ENCODE assay signal across 9 mouse cellular contexts in genomic region chr19:28628416-28628815, GRCm38 (mm10). TPM values are rescaled to one million over a fixed set of nuclear protein-coding genes. Genes with fewer than 3 reads are reported as not detected.
DNase-seq lines count a peak whose midpoint lies in the region; ATAC-seq and TF ChIP-seq lines count a peak whose summit lies in the region.
"Had no signal": no experiment of that assay in that cellular context is flagged by ENCODE, and none has a peak within 500 bp of the region (broad histone marks: within the 10 kb centered on the region; RNA-seq: fewer than 3 reads in every experiment).

No protein-coding gene starts in this region.

- no peaks in the 10 kb centered on the region for H3K4me1 ChIP-seq in kidney, embryonic 14.5 days (ENCODE audit: control insufficient read depth, insufficient read depth, low read length)
- H3K4me1 ChIP-seq in embryonic facial prominence, embryonic 14.5 days (ENCODE audit: control insufficient read depth, insufficient read depth, low read length): peaks cover 4% of the 10 kb centered on the region; the same call in 1 of the 2 replicates
- H3K4me1 ChIP-seq in stomach, postnatal 0 days (replicated peaks; ENCODE audit: control insufficient read depth, insufficient read depth): no peaks in the 10 kb centered on the region
- H3K4me1 ChIP-seq: limb, embryonic 13.5 days had no signal

- no peak overlapping the region for H3K4me2 ChIP-seq in kidney, embryonic 14.5 days (replicated peaks; ENCODE audit: low read depth, low read length)
- no peak overlapping the region for H3K4me2 ChIP-seq in embryonic facial prominence, embryonic 14.5 days (ENCODE audit: low read depth, low read length)
- 0 out of 2 replicates have a peak overlapping the region, but pooled peaks have one; percentile 12 for H3K4me2 ChIP-seq in stomach, postnatal 0 days (replicated peaks; ENCODE audit: low read depth)
- H3K4me2 ChIP-seq: limb, embryonic 13.5 days had no signal

- H3K36me3 ChIP-seq in kidney, embryonic 14.5 days (ENCODE audit: control insufficient read depth, insufficient read depth, low read length): no peaks in the 10 kb centered on the region
- no peaks in the 10 kb centered on the region for H3K36me3 ChIP-seq in embryonic facial prominence, embryonic 14.5 days (ENCODE audit: control insufficient read depth, insufficient read depth, low read length)
- H3K36me3 ChIP-seq in stomach, postnatal 0 days (ENCODE audit: control insufficient read depth, insufficient read depth, low read length): no peaks in the 10 kb centered on the region
- H3K36me3 ChIP-seq: limb, embryonic 13.5 days had no signal

- no peak overlapping the region for H3K9ac ChIP-seq in kidney, embryonic 14.5 days (ENCODE audit: low read depth, low read length)
- no peak overlapping the region for H3K9ac ChIP-seq in embryonic facial prominence, embryonic 14.5 days (ENCODE audit: low read depth, low read length)
- H3K9ac ChIP-seq in stomach, postnatal 0 days (ENCODE audit: low read length): no peak overlapping the region
- H3K9ac ChIP-seq: limb, embryonic 13.5 days had no signal

- TF ChIP-seq CTCF in layer of hippocampus, adult 2 months (conservative IDR thresholded peaks at IDR 0.05): peak; percentile 89
- TF ChIP-seq CTCF in stomach, postnatal 0 days (IDR thresholded peaks at IDR 0.05; ENCODE audit: low read depth): peak; percentile 72

- ATAC-seq in CD4-positive, CD25-positive, alpha-beta regulatory T cell, adult 4 months: no peak
- no peak for ATAC-seq in kidney, embryonic 14.5 days (ENCODE audit: low FRiP score, low TSS enrichment)
- peak; percentile 44; the same call in 1 of the 2 replicates for ATAC-seq in embryonic facial prominence, embryonic 14.5 days (ENCODE audit: low read depth)
- 0 out of 2 replicates have a peak, but pooled peaks have one; percentile 51 for ATAC-seq in stomach, postnatal 0 days (ENCODE audit: low FRiP score, low TSS enrichment)

- H3K9me3 ChIP-seq in kidney, embryonic 14.5 days (ENCODE audit: control insufficient read depth, low read length): no peaks in the 10 kb centered on the region
- H3K9me3 ChIP-seq in embryonic facial prominence, embryonic 14.5 days (ENCODE audit: control insufficient read depth, low read length): 0 out of 2 replicates have a peak, but pooled peaks cover 4% of the 10 kb centered on the region
- H3K9me3 ChIP-seq in stomach, postnatal 0 days (ENCODE audit: control insufficient read depth, low read length): no peaks in the 10 kb centered on the region
- H3K9me3 ChIP-seq: limb, embryonic 13.5 days had no signal

- peak; percentile 30 for DNase-seq in CD4-positive, CD25-positive, alpha-beta regulatory T cell, adult 2 months (ENCODE audit: low read depth, low spot score)
- DNase-seq in kidney, adult 11 months: peak; percentile 41
- DNase-seq in embryonic facial prominence, embryonic 14.5 days (ENCODE audit: low spot score): peak; percentile 65
- DNase-seq in layer of hippocampus, adult 2 months (ENCODE audit: low spot score in 2 of 2): peak; percentile 39 to 50
- no peak for DNase-seq in stomach, postnatal 0 days (ENCODE audit: low spot score)
- DNase-seq in spleen, postnatal 14 days (ENCODE audit: low spot score in 2 of 2): no peak

- H3K27ac ChIP-seq in kidney, embryonic 14.5 days (ENCODE audit: low read depth, low read length): no peak overlapping the region
- no peak overlapping the region for H3K27ac ChIP-seq in embryonic facial prominence, embryonic 14.5 days (replicated peaks; ENCODE audit: low read depth, low read length)
- peak overlapping the region; percentile 67 for H3K27ac ChIP-seq in layer of hippocampus, adult 2 months
- H3K27ac ChIP-seq in stomach, postnatal 0 days (replicated peaks): no peak overlapping the region
- H3K27ac ChIP-seq: limb, embryonic 13.5 days had no signal

- H3K27me3 ChIP-seq in kidney, embryonic 14.5 days (ENCODE audit: control insufficient read depth, insufficient read depth, low read length): no peaks in the 10 kb centered on the region
- H3K27me3 ChIP-seq in embryonic facial prominence, embryonic 14.5 days (replicated peaks; ENCODE audit: control insufficient read depth, insufficient read depth, low read length): no peaks in the 10 kb centered on the region; the same call in 1 of the 2 replicates
- no peaks in the 10 kb centered on the region for H3K27me3 ChIP-seq in stomach, postnatal 0 days (ENCODE audit: control insufficient read depth, insufficient read depth, low read length)
- H3K27me3 ChIP-seq: limb, embryonic 13.5 days had no signal

- no peak overlapping the region for H3K4me3 ChIP-seq in kidney, embryonic 14.5 days (ENCODE audit: low read length)
- H3K4me3 ChIP-seq in embryonic facial prominence, embryonic 14.5 days (ENCODE audit: low read depth, low read length): no peak overlapping the region
- no peak overlapping the region for H3K4me3 ChIP-seq in layer of hippocampus, adult 2 months
- no peak overlapping the region for H3K4me3 ChIP-seq in stomach, postnatal 0 days (ENCODE audit: low read depth, low read length)
- H3K4me3 ChIP-seq: limb, embryonic 13.5 days had no signal

- no peak for TF ChIP-seq EP300 in stomach, postnatal 0 days (optimal IDR thresholded peaks at IDR 0.05)

- 70% methylated on average over 8 of the region's 8 CpGs for WGBS in kidney, embryonic 14.5 days
- 50% methylated on average over 8 of the region's 8 CpGs for WGBS in embryonic facial prominence, embryonic 14.5 days
- WGBS in stomach, postnatal 0 days: 39% methylated on average over 8 of the region's 8 CpGs

RNA-seq across cellular contexts. Expression of gene Glis3, which starts 51.5 kb away (rescaled TPM):
- polyA plus RNA-seq in CD4-positive, CD25-positive, alpha-beta regulatory T cell, adult 4 months (2017; shearing (Covaris generic)): under 1 TPM; 0.05 to 0.33 TPM
- polyA plus RNA-seq in kidney, embryonic 14.5 days (2014; fragmentation: Nextera tagmentation; extraction: Ambion mirVana): 7.1 and 7.9 TPM in 2 replicates
- polyA plus RNA-seq in embryonic facial prominence, embryonic 14.5 days (2014; fragmentation: Nextera tagmentation; extraction: Ambion mirVana): 3.8 and 6.0 TPM in 2 replicates
- 10 to 100 TPM; 33.0 to 36.4 TPM for total RNA-seq in layer of hippocampus, adult 2 months (2021)
- 0.85 and 1.0 TPM in 2 replicates for polyA plus RNA-seq in stomach, postnatal 0 days (2015; fragmentation: Nextera tagmentation; extraction: Ambion mirVana)

Comparison
In these comparisons a context has a peak if more than half of its experiments do, and no peak if none do; other contexts are left out.
1. DNase-seq: peak in CD4-positive, CD25-positive, alpha-beta regulatory T cell, adult 2 months (single experiment), kidney, adult 11 months (single experiment), embryonic facial prominence, embryonic 14.5 days (single experiment) and layer of hippocampus, adult 2 months (2 of 2); none in stomach, postnatal 0 days (single experiment) and spleen, postnatal 14 days (0 of 2).
2. ATAC-seq: peak in embryonic facial prominence, embryonic 14.5 days (single experiment) and stomach, postnatal 0 days (single experiment); none in CD4-positive, CD25-positive, alpha-beta regulatory T cell, adult 4 months (single experiment) and kidney, embryonic 14.5 days (single experiment).